Mouse (Mus musculus) spleen, adult 2 months (tissue): Measurements from ENCODE around the gene Tfap2a. TPM values are rescaled to one million over a fixed set of nuclear protein-coding genes. Genes with fewer than 3 reads are reported as not detected.

Experiments
- DNase-seq, 2 experiments: peaks; one replicate each; pipeline versions ENCODE4 v3.0.0 to v3.0.0-alpha.2; 2012 to 2021; ENCODE audit warnings: low spot score in 2 of 2, low read depth in 1 of 2
- H3K27ac ChIP-seq: fragments of 200-500 bp; 2 replicates; pipeline ENCODE4 v1.5.1; 2012; ENCODE audit warnings: low read length, inconsistent platforms; ENCODE audit not compliant: insufficient read depth
- H3K27me3 ChIP-seq: fragments of 200-500 bp; 2 replicates; pipeline ENCODE4 v1.6.1; 2012; ENCODE audit warnings: mild to moderate bottlenecking, moderate library complexity, low read length, inconsistent platforms; ENCODE audit not compliant: control insufficient read depth, insufficient read depth
- H3K36me3 ChIP-seq: fragments of 200-500 bp; 2 replicates; pipeline ENCODE4 v1.6.1; 2012; ENCODE audit warnings: mild to moderate bottlenecking, low read length, inconsistent platforms; ENCODE audit not compliant: control insufficient read depth, insufficient read depth
- H3K4me1 ChIP-seq: fragments of 200-500 bp; 2 replicates; pipeline ENCODE4 v1.6.1; 2011; ENCODE audit warnings: inconsistent platforms; ENCODE audit not compliant: control insufficient read depth, insufficient read depth, insufficient read length
- H3K4me3 ChIP-seq: fragments of 200-500 bp; 2 replicates; pipeline ENCODE4 v1.5.1; 2011; ENCODE audit warnings: mild to moderate bottlenecking, inconsistent platforms; ENCODE audit not compliant: insufficient read depth, insufficient read length; ENCODE audit errors: extremely low read depth
- CTCF ChIP-seq: fragments of 200-500 bp; IDR thresholded peaks from 2 replicates; pipeline ENCODE4 v1.5.1; 2011; ENCODE audit warnings: mild to moderate bottlenecking, inconsistent platforms; ENCODE audit not compliant: insufficient read depth, insufficient read length, insufficient replicate concordance; ENCODE audit errors: extremely low read depth
- POLR2A ChIP-seq: fragments of 200-500 bp; IDR thresholded peaks from 2 replicates; pipeline ENCODE4 v1.6.1; 2011; ENCODE audit warnings: low read depth, low read length, inconsistent platforms
- WGBS: fragments of 180-500 bp; shearing (Covaris S2); methylation state at CpG from one replicate; pipeline ENCODE4 v1.1.7; 2018; 5-methylcytosine and 5-hydroxymethylcytosine counted together
- polyA plus RNA-seq: library from polyadenylated mRNA; depleted of rRNA; stranded (reverse); fragments of >200 nt; gene quantifications from 2 replicates; pipeline ENCODE4 v1.2.3, GENCODE M21; 2012

Gene Tfap2a
- polyA plus RNA-seq, 1 experiment = 0.14 TPM

- no peak for DNase-seq
- TF ChIP-seq CTCF = no peak
- TF ChIP-seq POLR2A = no peak
- no peaks in the 10 kb centered on the region for H3K4me1 ChIP-seq
- WGBS = 4% methylated on average over 3 of the region's 3 CpGs
- peaks cover 28% of the 10 kb centered on the region for H3K27me3 ChIP-seq
- no peak overlapping the region for H3K4me3 ChIP-seq
- H3K27ac ChIP-seq = no peak overlapping the region
- H3K36me3 ChIP-seq = no peaks in the 10 kb centered on the region
Measured at GRCm38 (mm10) chr13:40707646-40708045, 30.5 kb downstream of the Tfap2a start.

- 21% methylated on average over 5 of the region's 5 CpGs for WGBS
- Histone ChIP-seq H3K4me3 (no peak overlapping the region), H3K27ac (no peak overlapping the region), H3K4me1 (no peaks in the 10 kb centered on the region), H3K36me3 (no peaks in the 10 kb centered on the region), H3K27me3 (peaks cover 27% of the 10 kb centered on the region)
- no peak for DNase-seq
- no peak for TF ChIP-seq POLR2A
- no peak for TF ChIP-seq CTCF
Measured at GRCm38 (mm10) chr13:40706612-40707011, 31.6 kb downstream of the Tfap2a start.

GRCm38 (mm10) chr13:40705821-40706425 lies 32.3 kb downstream of the Tfap2a start:
- DNase-seq = no peak
- peaks cover 28% of the 10 kb centered on the region for H3K27me3 ChIP-seq
- WGBS = 16% methylated on average over 4 of the region's 4 CpGs
- no peak overlapping the region for H3K27ac ChIP-seq
- H3K36me3 ChIP-seq = no peaks in the 10 kb centered on the region
- no peaks in the 10 kb centered on the region for H3K4me1 ChIP-seq
- TF ChIP-seq POLR2A (no peak), CTCF (no peak)
- no peak overlapping the region for H3K4me3 ChIP-seq

- no peak overlapping the region for H3K27ac ChIP-seq
- TF ChIP-seq POLR2A = no peak
- TF ChIP-seq CTCF = no peak
- no peak for DNase-seq
- no peaks in the 10 kb centered on the region for H3K4me1 ChIP-seq
- WGBS = 7% methylated on average over 28 of the region's 28 CpGs
- H3K27me3 ChIP-seq = peaks cover 25% of the 10 kb centered on the region
- no peak overlapping the region for H3K4me3 ChIP-seq
- no peaks in the 10 kb centered on the region for H3K36me3 ChIP-seq
Measured at GRCm38 (mm10) chr13:40704864-40705455, 33.2 kb downstream of the Tfap2a start.

- peaks cover 18% of the 10 kb centered on the region for H3K27me3 ChIP-seq
- no peaks in the 10 kb centered on the region for H3K36me3 ChIP-seq
- no peak for TF ChIP-seq POLR2A
- TF ChIP-seq CTCF = no peak
- H3K27ac ChIP-seq = no peak overlapping the region
- H3K4me1 ChIP-seq = no peaks in the 10 kb centered on the region
- no peak for DNase-seq
- 5% methylated on average over 38 of the region's 38 CpGs for WGBS
- H3K4me3 ChIP-seq = no peak overlapping the region
Measured at GRCm38 (mm10) chr13:40703982-40704501, 34.1 kb downstream of the Tfap2a start.

GRCm38 (mm10) chr13:40703123-40703797 lies 34.9 kb downstream of the Tfap2a start:
- no peak for TF ChIP-seq CTCF
- no peak for TF ChIP-seq POLR2A
- Histone ChIP-seq H3K36me3 (no peaks in the 10 kb centered on the region), H3K27me3 (peaks cover 16% of the 10 kb centered on the region), H3K27ac (no peak overlapping the region), H3K4me3 (no peak overlapping the region), H3K4me1 (no peaks in the 10 kb centered on the region)
- DNase-seq = no peak
- WGBS = 11% methylated on average over 19 of the region's 19 CpGs
